Mouse (Mus musculus) lung, postnatal 4 days (tissue): Measurements from ENCODE around the gene Iqsec3.
A peak's percentile ranks its signal among the peaks of the same experiment; 100 is the strongest.

Source experiments
- DNase-seq, 2 experiments: peaks; one replicate each; pipeline ENCODE4 v3.0.0; 2021

The Iqsec3 gene

DNA sequence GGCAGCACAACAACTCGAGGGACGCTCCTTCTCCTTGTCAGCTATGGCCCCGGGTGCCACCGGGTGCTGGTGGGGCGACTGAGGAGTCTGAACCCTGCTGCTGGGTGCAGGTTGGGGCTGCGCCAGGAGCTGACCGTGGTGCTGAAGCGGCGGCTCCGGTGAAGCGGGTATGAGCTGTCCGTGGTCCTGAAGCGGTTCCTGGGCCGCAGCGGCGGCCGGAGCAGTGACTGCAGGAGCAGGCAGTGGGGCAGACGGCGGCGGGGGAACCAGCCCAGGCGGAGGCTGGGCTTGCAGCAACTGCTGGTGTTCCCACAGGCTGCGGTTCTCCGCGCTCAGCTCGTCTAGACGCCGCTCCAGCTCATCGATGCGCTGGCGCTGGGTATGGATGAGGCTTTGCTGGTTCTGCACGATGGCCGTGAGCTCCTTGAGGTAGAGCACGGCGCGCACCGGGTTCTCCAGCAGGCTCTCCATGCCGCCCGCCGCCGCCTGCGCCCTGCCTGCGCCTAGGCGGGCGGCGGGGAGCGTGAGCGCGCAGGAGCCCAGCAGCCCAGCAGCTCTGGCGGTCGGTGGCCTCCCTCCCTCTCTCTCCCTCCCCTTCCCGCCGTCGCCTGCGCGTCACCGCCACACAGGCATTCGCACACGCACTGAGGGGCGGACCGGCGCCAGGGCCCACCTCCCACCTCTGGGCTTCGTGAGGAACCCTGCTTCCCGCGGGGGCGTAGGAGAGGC, at the start of gene Iqsec3:
TSS of gene Iqsec3 (minus strand) at position 586 of the 729 bp plus-strand sequence.
- peak; percentile 90 to 94 for DNase-seq

DNA sequence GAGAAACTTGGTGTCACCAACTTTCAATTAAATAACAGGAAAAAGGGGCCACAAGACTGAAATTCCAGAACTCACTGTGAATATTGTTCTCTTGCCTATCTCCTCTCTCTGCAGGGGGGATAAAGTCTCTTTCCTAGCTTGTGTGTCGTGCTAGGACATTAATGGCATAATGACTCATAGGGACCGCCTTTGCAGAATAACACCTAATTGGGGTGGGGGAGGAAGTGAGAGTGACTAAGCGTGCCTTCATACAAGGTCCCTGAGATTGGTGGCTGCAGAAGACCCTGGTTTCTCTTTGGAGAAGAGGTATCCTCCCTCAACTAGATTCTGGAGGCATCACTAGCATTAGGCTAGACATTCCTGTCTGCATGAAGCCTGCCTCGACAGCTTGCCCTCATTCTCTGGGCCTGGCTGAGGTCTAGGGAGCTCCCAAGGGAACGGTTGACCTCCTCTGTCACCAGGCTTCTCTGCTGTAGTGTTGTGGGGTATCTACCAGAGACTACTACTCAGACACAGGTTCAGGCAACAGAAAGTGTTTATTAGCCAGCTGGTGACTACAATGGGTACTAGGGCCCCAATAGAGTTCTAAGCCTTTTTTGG, 48.7 kb upstream of the Iqsec3 start:
- no peak for DNase-seq

DNA sequence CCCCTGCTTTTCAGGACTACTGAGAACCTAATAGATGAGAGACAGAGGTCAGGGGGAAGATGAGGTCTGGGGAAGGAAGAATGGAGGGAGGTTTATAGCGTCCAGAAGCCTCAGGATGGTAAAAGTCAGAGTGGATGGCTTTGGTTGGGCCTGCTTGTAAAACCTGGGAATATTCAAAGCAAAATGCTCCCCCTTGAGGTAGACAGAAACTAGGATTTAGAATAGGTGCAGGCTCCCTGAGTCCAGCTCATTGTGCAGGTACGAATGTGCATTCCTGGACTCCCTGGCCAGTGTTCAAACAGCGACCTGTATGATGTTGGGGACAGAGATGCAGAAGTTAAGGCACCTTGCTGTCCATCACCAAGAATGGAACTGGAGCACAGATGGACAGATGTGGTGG, 47.6 kb upstream of the Iqsec3 start:
- DNase-seq: no peak

DNA sequence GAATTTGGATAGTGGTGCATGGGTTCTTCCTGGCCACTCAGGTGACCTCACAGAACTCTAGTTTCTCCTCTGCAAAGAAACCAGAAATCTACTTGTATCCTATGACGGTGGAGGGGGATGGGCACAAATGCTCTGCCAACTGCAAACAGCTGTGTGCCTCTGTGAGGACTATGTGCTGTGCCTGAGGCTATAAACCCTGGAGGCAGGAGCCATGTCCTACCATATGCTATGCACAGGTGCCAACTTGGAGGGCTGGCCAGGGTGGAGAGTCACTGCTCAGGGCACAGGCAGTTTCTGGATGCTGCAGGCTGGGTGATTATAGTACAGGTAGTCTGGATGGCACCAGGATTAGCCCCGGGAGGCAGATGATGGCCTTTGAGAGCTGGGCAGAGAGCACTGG, 46.4 kb upstream of the Iqsec3 start:
- DNase-seq: no peak

DNA sequence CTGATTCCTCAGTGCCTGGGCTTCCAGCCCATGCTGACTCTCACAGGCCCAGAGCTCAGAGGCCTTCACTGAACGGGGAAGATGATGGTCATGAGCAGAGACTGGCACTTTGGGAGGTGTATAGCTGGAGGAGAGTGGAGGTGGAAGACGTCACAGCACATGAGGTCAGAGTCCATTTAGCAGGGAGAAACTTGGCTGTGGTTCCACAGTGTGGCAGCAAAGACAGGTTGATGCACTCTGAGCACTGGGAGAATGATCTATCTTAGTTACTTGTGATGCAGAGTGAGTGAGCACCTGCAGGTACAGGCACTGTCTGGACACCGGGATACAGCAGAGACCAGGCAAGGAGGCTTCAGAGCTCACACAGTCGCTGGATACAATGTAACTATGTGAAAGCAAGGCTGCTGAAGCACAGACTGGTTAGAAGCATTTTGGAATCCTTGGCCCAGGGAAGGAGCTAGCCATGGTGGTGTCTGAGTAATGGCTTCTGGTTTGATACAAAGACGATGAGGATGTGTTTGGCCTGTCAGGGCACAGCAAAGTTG, 45.9 kb upstream of the Iqsec3 start:
- DNase-seq: no peak

DNA sequence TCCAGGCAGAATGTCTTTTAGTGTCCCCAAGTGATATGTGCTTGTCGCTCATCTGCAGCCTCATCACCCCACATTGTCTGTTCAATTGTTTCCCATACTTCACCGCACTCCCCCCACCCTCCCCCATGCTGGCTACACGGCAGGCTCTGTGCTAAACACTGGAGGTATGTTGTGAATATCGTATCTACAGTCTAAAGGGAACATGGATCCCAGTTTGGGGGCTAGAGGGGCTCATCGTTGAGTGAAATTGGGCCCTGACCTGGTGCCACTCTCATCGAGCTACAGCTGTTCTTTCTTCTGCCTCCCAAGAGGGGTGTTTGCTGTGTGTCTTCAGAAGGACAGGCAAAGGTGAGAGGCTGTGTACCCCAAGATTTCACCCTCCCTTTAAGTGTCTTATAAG, 44.2 kb upstream of the Iqsec3 start:
- no peak for DNase-seq

DNA sequence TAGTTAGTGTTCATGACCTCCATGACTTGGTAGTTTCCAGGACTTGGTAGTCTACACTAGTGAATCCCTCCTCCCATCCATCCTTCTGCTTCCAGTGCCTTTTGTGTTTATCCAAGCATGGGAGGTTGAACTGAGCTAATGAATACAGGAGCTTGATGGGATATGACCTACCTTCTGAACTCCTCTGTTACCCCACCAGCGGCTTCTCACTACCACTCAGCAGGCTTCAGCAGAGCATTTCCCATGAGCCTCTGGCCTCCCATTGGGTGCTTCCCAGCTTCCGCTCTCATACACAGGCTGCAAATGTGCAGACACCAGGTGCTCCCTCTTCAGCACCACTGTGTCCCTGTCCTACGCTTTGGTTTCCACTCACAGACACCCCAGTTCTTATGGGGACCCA, 36.9 kb upstream of the Iqsec3 start:
- DNase-seq: no peak

DNA sequence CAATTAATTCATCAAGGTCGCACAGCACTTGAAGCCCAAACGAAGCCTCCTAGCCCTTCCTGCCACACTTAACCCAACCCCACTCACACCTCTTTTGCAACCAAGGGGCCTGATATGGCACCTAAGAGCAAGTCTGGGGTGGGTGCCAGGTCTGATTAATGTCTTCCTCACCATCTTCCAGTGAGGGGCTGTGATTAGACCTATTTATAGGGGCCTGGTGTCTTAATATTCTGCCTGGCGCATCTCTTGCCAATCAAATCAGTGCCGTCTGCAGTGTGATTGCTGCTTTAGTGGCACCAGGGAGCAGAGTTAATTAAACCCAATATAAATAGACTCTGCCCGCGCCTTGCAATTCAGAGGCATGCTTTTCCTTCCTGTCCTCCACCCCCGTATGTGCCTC, 36.4 kb upstream of the Iqsec3 start:
- no peak for DNase-seq

DNA sequence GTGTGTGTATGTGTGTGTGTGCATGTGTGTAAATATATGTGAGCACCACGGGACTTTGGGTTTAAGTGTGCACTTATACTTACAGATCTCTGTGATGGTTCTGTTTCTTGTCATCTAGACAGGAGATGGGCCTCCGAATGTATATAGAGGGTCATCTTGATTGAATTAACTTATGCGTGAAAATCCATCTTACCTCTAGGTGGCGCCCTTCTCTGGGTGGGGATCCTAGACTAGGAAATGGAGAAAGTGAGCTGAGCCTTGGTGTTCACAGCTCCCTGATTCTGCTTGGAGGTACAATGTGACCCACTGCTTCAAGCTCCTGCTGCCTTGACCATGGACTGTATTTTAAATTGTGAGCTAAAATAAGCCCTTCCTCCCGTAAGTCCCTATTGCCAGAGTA, 34.8 kb upstream of the Iqsec3 start:
- no peak for DNase-seq

DNA sequence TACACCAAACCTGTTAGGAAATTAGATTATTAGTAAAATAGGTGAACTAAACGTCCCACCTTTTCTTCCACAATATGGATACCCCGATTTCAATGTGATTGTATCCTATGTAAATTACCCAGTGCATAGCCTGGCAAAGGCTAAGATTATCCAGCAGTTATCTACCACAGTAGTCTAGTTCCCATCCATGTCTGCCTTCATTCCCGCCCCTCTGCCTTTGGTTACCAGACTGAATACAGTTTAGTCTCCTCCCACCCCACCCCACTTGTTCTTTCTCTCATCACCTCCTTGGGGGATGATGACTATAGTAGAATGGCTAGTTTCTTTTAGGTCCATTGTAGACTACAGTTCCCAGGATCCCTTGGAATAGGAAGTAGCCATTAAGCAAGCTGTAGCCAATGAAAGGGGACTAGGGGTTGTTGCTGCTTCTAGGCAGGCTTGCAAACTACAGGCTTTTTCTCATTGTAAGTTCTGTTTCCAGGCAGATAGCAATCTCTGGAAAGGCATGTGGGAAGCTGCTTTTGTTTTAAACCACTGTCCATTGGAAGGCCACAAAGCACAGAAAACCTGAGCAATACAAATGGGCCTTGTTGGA, 27.7 kb upstream of the Iqsec3 start:
- no peak for DNase-seq

DNA sequence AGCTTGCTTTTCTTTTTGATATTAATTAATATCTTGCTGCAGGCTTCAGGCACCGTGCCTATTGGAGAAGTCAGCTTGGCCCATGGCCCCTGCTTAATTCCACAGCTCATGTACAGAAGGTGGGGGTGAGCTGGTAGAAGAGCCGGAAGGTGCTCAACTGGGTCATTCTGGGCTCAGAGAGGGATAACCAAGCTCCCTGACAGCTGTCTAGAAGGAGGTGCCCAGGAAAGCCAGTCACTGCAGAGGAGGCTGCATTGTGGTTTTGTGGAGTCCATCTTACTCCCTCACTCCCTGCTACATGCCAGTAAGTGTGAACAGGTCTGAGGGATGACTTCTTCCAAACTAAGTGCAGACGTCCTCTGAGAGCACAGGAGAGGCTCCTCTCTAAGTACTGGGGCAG, 26.4 kb upstream of the Iqsec3 start:
- DNase-seq: no peak

DNA sequence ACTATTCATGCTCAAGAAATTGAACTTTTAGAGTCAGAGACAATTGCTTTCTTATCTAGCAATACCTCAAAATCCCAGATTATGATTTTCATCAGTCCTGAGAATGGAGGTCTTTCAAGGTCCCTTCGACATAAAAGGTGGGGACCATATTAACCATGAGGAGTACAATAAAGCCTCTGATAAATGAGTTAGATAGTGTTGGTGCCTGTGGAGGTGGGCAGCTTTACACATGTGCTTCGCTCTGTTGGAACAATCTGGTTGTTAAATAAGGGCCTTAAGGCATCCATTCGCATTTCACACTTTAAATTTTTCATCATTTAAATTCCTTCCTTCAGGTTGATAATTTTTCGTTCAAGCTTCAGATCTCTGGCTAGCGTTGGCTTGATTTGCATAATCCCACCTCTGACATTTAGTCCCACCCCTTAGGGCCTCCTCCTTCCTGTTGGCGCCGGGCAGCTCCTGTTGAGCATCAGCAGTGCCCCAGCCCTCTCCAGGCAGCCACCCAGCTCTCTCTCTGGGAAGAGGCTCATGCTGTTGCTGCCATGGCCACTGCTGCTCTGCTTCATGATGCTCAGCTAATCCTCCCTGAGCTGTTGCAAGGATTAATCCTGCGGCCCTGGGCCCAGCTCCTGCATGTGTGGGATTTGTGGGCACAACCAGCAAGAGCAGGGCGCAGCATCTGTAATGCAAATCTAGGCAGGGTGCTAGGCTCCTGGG, 25.5 kb upstream of the Iqsec3 start:
- DNase-seq: no peak

DNA sequence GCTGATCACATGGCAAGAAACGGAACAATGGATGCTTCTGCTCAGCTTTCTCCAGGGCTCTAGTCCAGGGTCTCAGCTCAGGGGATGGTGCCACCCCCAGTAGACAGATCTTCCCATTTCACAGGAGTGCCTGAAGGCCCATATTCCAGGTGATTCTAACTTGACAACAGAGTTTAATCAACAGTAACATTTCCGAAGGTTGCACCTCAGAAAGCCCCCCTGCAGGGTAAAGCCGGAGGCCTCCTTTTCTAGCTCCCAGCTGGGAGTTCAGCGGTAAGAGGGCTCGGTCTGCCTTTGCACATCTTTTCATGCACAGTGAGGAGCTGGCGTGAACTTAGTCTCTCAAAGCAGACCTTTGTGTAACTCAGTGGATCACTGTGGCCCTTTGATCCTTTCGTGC, 22.1 kb upstream of the Iqsec3 start:
- no peak for DNase-seq

DNA sequence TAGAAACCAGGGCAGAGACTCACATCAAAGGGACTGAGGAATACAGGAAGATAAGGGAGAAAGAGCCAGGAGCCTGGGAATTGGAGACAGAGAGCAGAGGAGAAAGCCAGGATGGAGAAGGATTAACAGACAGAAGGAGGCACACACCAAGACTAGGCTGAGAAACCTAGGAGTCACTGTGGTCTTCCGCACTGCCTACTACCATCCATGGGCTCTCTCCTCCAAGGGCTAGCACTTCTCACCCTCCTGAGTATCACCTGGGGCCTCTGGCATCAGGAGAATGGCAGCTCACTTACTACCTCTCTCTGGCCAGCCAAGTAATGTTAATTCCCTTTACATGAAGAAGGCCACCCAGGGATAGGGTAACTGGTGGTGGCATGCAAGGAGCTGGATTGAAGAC, 21.5 kb upstream of the Iqsec3 start:
- DNase-seq: no peak

DNA sequence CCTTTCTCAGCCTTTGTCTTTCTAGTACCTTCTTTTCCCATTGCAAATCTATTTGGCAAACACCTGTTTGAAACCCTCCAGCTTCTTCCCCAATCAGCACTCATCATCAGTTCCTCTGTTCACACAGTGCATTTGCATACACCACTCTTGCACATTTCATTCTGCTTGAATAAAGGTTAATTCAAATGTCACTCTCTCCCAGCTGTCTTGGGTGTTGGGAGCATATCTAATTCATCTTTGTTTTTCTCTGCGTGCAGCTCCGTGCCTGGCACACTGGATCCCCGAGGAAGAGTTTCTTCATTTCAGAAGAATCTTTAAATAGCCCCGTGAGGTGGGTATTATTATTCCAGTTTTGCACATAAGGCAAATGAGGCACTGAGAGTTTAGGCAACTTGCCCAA, 20.8 kb upstream of the Iqsec3 start:
- no peak for DNase-seq

DNA sequence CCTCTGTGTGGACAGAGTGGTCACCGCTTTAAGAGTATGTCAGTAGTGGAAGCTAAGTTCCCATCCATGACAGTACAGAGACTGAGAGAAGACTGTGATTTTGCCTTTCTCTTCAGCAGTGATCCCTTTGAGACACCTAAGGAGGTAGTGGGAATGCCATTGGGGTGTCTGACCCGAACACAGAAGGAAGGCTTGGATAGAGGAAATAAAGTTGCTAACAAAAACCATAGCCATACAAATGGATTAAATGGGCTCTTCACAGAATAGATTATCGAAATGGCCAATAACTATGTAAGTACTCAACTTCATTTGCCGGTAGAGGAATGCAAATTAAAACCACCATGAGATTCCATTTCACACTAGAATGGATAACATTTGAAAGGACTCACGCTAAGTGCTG, 17.9 kb upstream of the Iqsec3 start:
- DNase-seq: no peak

DNA sequence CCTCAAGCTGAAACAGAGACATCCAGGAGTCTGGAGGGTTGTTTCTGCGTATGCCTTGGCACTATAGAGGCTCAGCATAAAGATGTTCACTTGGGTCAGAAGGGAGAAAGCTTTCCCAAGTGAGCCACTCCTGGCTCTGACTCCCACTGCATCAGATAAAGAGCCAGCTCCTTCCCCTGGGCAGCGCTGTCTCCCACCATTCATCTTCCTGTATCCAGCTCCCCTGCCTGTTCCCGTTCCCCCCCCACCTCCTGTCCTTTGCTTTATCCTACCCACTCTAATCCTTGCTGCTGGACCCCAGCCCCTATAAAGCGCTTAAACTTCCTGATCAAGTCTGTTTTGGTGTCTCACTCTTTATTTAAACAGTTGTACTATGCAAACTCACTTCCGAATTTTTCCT, 1.2 kb downstream of the Iqsec3 start:
- no peak for DNase-seq

DNA sequence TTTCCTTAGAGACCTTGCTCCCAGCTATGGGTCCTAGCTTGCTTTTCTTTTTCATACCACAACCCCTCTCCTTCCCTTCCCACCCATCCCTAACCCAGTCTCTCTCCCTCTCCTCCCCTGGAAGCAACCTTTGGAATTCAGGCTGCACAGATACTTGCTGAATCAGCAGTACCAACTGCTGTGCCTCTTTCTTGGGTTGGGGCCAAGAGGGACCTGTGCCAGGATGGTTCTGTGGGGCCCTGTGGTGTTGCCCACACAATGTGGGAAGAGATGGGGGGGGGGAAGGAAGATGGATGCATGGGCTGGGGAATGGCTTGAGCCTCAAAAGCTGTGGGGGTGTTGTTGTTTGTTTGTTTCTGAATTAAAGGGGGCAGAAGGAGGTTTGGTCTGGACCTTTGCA, 5.2 kb downstream of the Iqsec3 start:
- DNase-seq: no peak

DNA sequence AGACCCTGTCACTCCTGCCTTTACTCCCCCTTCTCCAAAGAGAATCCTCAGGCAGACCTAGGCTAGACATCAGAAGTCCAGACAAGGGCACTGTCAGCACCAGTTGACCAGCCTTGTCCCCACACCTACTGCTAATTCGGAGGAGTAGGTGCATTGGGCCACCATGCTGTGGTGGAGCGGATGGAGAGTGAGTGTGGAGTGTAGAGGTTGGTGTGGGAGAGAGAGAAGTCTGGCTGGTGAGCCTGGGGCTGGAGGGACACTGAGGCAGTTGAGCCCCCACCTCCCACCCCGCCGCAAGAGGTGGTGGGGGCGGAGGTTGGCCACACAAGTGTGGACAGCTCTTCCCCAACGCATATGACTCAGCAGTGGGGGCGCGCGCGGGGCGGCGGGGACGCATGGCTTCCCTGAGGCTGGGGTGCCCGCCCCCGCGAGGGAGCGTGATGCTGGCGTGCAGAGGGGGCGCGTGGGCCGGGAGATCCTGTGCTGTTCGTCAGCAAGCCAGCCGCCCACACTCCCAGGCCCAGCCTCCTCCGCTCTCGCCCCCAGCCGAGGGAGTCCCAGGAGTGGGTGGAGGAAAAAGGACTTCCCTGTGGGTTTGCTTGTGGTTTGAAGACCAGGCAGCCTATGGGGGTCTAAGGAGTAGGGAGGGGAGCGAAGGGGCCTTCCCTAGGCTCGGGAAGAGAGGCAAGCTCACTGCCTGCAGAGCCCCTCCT, 10.7 kb downstream of the Iqsec3 start:
- no peak for DNase-seq

DNA sequence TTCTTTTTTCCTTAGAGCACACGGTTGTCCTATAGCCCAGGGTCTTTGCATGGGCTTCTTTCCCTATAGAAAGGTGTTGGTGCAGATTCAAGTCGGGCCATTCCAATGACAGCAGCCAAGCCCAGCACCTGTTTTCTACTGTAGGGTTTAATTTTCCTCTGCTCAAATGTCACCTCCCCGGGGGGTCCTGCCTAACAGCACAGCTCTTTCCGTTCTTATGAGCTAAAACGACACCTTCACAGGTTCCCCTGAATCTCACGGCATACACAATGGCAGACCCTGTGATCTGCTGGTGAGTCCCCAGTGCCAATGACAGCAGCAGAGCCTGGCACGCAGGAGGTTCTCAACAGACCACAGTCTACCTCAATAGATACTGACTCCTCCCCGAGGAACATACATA, 16.1 kb downstream of the Iqsec3 start:
- no peak for DNase-seq

DNA sequence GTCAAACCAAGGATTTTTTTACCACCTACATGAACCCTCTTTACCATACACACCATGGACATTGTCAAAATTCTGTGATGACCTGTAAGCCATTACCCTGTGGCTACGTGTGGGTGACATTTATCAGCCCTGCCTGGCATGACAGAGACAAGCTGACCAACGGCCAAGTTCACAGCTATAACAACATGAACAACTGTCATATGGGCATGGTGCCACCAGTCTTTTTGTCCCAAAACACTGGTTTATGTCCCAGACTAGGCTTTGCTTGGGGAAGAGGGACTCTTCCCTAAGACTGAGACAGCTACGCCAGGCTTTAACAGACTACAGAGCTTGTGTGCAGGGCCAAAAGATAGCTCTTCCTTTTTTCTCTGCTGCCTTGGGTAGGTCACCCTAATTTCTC, 16.8 kb downstream of the Iqsec3 start:
- DNase-seq: no peak

DNA sequence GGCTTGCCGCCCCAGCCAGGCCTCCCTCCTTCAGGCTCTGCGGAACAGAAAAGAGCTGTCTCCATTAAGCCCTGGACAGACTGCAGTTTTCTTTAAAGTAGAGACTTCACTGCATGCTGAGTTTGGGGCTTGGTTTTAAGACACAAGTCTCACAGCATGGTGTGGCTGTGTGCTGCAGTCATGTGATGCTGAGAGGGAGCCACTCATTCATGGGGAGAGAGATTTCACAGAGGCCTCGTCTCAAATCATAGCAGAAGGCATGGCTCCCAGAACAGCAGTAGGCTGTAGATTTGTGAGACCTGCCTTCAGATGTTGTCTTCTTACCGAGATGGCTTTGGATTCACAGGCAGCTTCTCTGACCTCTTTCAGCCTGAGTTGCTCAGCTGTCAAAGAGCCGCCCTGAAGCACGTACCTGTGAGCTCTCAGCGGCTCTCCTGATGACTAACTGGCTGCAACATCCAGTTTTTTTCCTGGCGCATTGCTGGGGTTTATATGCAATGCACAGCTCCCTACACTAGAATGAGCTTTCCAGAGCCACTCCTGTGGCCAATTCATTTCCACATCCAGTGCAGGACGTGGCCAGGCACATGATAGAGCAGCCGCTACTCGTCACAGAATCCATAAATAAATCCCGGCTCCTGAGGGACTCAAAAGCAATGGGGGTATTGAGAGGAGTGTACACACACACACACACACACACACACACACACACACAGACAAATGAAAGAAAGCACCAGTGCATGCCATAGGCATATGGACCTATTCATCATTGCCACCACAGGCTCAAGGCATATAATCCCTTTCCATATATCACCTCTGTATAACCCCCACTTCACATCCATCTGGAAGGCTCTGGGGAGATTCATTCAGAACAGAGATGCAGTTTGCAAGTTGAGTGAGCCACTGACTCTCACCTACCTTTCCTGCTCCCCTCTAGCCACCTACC, 18.7 kb downstream of the Iqsec3 start:
- DNase-seq: no peak
